Mouse (Mus musculus) spleen, postnatal 0 days (tissue): Measurements from ENCODE around the gene Zfp597. TPM values are rescaled to one million over a fixed set of nuclear protein-coding genes. Genes with fewer than 3 reads are reported as not detected.

Experiments used
- polyA plus RNA-seq: library from polyadenylated mRNA; unstranded; fragments of >200 nt; fragmentation: Nextera tagmentation; extraction: Ambion mirVana; gene quantifications from 2 replicates; pipeline ENCODE4 v1.2.1, GENCODE M21; 2015

Zfp597 gene
- 2.1 and 3.5 TPM in 2 replicates for polyA plus RNA-seq

GRCm38 (mm10) chr16:3884201-3885064 is at the start of gene Zfp597, which contains the start of gene Gm20695:
Gene Zfp597 (minus strand): TSS chr16:3884561.
Gene Gm20695 (plus strand): TSS chr16:3884648.

GRCm38 (mm10) chr16:3908537-3909111 is 24.3 kb upstream of the Zfp597 start, which contains the start of the genes 1700037C18Rik and Cluap1:
Gene 1700037C18Rik (minus strand): TSS chr16:3908689.
Gene Cluap1 (plus strand): TSS chr16:3908801.

GRCm38 (mm10) chr16:3872216-3873047 is 11.9 kb downstream of the Zfp597 start, which contains the start of gene Naa60:
Gene Naa60 (plus strand): TSS chr16:3872375.

GRCm38 (mm10) chr16:3846711-3847518 is 37.4 kb downstream of the Zfp597 start, which contains the start of gene Zfp174:
Gene Zfp174 (plus strand): TSS chr16:3847268.

DNA sequence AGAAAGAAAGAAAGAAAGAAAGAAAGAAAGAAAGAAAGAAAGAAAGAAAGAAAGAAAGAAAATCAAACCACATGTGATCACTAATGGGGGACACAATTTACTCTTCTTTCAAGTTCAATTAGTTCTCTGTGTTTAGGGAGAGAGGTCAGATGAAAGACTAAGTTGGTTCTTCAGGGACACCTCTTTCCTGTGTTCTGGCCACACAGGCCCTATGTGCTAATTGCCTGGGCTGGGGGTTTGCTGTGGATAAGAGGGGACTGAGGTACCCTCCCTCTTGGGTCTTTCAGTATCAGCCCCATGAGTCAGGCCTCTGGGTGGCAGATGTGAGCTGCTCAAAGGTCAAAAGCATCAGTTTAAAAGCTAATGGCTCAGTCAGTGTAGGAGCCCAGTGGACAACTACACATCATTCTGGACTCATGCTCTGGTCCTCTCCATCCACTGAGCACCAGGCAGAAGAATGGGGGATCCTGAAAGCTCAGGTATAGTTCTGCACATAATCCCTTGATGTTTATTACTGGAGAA is 53.7 kb downstream of the Zfp597 start, which contains the start of gene Olfr15:
TSS of gene Olfr15 (plus strand) at position 291 of the 522 bp plus-strand sequence.

Other genes with a start within 250 kb of the Zfp597 start
- 0.77 and 1.2 TPM in 2 replicates for gene Mefv, start 166.5 kb downstream of the Zfp597 start, polyA plus RNA-seq
- 21.9 and 24.9 TPM in 2 replicates for gene Zfp263, start 140.5 kb downstream of the Zfp597 start, polyA plus RNA-seq
- gene Olfr15, start 53.7 kb downstream of the Zfp597 start, polyA plus RNA-seq, result 0.05 TPM in 1 of 2 replicates, not detected in the other
- gene Zfp174, start 37.3 kb downstream of the Zfp597 start, polyA plus RNA-seq, result 0.25 and 0.40 TPM in 2 replicates
- gene Naa60, start 12.2 kb downstream of the Zfp597 start, polyA plus RNA-seq, result 24.0 and 29.9 TPM in 2 replicates
- 0.38 and 1.2 TPM in 2 replicates for gene Gm20695, start 87 bp upstream of the Zfp597 start, polyA plus RNA-seq
- gene 1700037C18Rik, start 24.1 kb upstream of the Zfp597 start, polyA plus RNA-seq, result 6.1 and 6.3 TPM in 2 replicates
- 16.4 and 17.4 TPM in 2 replicates for gene Cluap1, start 24.2 kb upstream of the Zfp597 start, polyA plus RNA-seq
- gene Nlrc3, start 92.1 kb upstream of the Zfp597 start, polyA plus RNA-seq, result 0.82 and 1.5 TPM in 2 replicates
- 8.3 and 8.5 TPM in 2 replicates for gene Slx4, start 119.2 kb upstream of the Zfp597 start, polyA plus RNA-seq
- 0.75 and 1.4 TPM in 2 replicates for gene Dnase1, start 152.4 kb upstream of the Zfp597 start, polyA plus RNA-seq
- gene Trap1, start 193.3 kb upstream of the Zfp597 start, polyA plus RNA-seq, result 49.4 and 53.1 TPM in 2 replicates